Comparison of ENCODE assay signal across 8 mouse cellular contexts in the genomic region with DNA sequence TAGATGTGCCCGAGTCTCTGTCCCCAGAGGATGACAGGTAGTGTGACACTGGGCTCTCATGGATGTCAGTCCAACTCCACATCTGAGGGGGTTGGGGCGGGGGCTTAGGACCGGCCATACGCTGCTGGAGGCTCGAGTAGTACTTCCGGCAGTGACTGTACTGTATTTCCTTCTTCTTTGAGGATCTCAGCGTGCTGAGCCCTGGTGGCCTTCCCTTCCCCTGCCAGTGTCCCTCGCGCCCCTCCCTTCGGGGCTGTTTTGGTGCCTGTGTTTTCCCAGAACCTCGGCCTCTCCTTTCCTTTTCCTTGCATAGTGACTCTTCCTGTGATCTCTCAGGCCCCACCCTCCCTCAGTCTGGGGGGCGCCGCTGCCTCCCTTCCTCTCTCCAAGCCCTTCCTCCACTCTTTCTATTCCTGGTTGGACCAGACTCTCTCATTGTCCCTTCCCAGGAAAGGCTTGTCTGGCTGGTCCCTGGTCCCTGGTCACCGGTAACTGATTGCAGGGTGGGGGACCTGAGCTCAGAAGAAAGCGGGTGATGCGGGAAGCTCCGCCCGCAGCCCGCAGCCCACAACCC.
DNase-seq lines count a peak whose midpoint lies in the region; ATAC-seq lines count a peak whose summit lies in the region.

No protein-coding gene starts in this region.

- peak overlapping the region; percentile 45 for H3K4me2 ChIP-seq in forebrain, embryonic 15.5 days (replicated peaks)
- H3K4me2 ChIP-seq in hindbrain, embryonic 15.5 days = peak overlapping the region; percentile 48
- peak overlapping the region; percentile 44 for H3K4me2 ChIP-seq in midbrain, embryonic 15.5 days

- peak overlapping the region; percentile 75 for H3K27ac ChIP-seq in forebrain, embryonic 15.5 days (replicated peaks)
- peak overlapping the region; percentile 60 for H3K27ac ChIP-seq in hindbrain, embryonic 15.5 days (replicated peaks)
- peak overlapping the region; percentile 67 for H3K27ac ChIP-seq in midbrain, embryonic 15.5 days

- peak overlapping the region; percentile 26; the same call in 1 of the 2 replicates for H3K9ac ChIP-seq in forebrain, embryonic 15.5 days (replicated peaks)
- H3K9ac ChIP-seq in hindbrain, embryonic 15.5 days = no peak overlapping the region
- peak overlapping the region; percentile 19; the same call in 1 of the 2 replicates for H3K9ac ChIP-seq in midbrain, embryonic 15.5 days

- H3K4me3 ChIP-seq in forebrain, embryonic 15.5 days = peak overlapping the region; percentile 23
- H3K4me3 ChIP-seq in hindbrain, embryonic 15.5 days = peak overlapping the region; percentile 8; the same call in 1 of the 2 replicates
- peak overlapping the region; percentile 18 for H3K4me3 ChIP-seq in midbrain, embryonic 15.5 days

- H3K36me3 ChIP-seq in forebrain, embryonic 15.5 days = no peaks in the 10 kb centered on the region
- no peaks in the 10 kb centered on the region for H3K36me3 ChIP-seq in hindbrain, embryonic 15.5 days
- no peaks in the 10 kb centered on the region for H3K36me3 ChIP-seq in midbrain, embryonic 15.5 days (replicated peaks)

- H3K4me1 ChIP-seq in forebrain, embryonic 15.5 days = peaks cover 35% of the 10 kb centered on the region
- H3K4me1 ChIP-seq in hindbrain, embryonic 15.5 days (replicated peaks) = peaks cover 22% of the 10 kb centered on the region
- H3K4me1 ChIP-seq in midbrain, embryonic 15.5 days = peaks cover 19% of the 10 kb centered on the region

- H3K9me3 ChIP-seq in forebrain, embryonic 15.5 days = no peaks in the 10 kb centered on the region
- H3K9me3 ChIP-seq in hindbrain, embryonic 15.5 days = no peaks in the 10 kb centered on the region
- no peaks in the 10 kb centered on the region for H3K9me3 ChIP-seq in midbrain, embryonic 15.5 days

- peak; percentile 48 for ATAC-seq in forebrain, embryonic 15.5 days (replicated peaks)
- ATAC-seq in hindbrain, embryonic 15.5 days (ENCODE audit: low FRiP score, low read depth) = peak; percentile 51; the same call in 1 of the 2 replicates
- ATAC-seq in midbrain, embryonic 15.5 days (replicated peaks) = peak; percentile 29; the same call in 1 of the 2 replicates

- 39% methylated on average over 19 of the region's 19 CpGs for WGBS in forebrain, embryonic 15.5 days
- 26% methylated on average over 19 of the region's 19 CpGs for WGBS in hindbrain, embryonic 15.5 days
- 22% methylated on average over 19 of the region's 19 CpGs for WGBS in midbrain, embryonic 15.5 days

- no peaks in the 10 kb centered on the region for H3K27me3 ChIP-seq in forebrain, embryonic 15.5 days
- H3K27me3 ChIP-seq in hindbrain, embryonic 15.5 days = no peaks in the 10 kb centered on the region
- H3K27me3 ChIP-seq in midbrain, embryonic 15.5 days (replicated peaks) = no peaks in the 10 kb centered on the region

- peak; percentile 52 for DNase-seq in adrenal gland, postnatal 10 days
- DNase-seq in adrenal gland, postnatal 25 days = no peak
- peak; percentile 36 for DNase-seq in liver
- peak; percentile 49 for DNase-seq in yolk sac, embryonic 10.5 days (ENCODE audit: low spot score)
- no peak for DNase-seq in cerebellum, adult 11 months

Comparison
In these comparisons a context has a peak if more than half of its experiments do, and no peak if none do; other contexts are left out.
1. DNase-seq: peak in adrenal gland, postnatal 10 days (single experiment), liver (single experiment) and yolk sac, embryonic 10.5 days (single experiment); none in adrenal gland, postnatal 25 days (single experiment) and cerebellum, adult 11 months (single experiment).
2. Peak in every context shown above with its lines, with median percentiles within 50 percentile points of each other: ATAC-seq, H3K27ac ChIP-seq, H3K4me2 ChIP-seq and H3K4me3 ChIP-seq.